Mouse (Mus musculus): ENCODE results near the gene Arhgap33.
A peak's percentile ranks its signal among the peaks of the same experiment; 100 is the strongest.
"Not testable (repeated sequence)": the region's sequence is repeated elsewhere in the genome, so short reads cannot be mapped to it uniquely, and the experiment has no call there.

Arhgap33 gene

DNA sequence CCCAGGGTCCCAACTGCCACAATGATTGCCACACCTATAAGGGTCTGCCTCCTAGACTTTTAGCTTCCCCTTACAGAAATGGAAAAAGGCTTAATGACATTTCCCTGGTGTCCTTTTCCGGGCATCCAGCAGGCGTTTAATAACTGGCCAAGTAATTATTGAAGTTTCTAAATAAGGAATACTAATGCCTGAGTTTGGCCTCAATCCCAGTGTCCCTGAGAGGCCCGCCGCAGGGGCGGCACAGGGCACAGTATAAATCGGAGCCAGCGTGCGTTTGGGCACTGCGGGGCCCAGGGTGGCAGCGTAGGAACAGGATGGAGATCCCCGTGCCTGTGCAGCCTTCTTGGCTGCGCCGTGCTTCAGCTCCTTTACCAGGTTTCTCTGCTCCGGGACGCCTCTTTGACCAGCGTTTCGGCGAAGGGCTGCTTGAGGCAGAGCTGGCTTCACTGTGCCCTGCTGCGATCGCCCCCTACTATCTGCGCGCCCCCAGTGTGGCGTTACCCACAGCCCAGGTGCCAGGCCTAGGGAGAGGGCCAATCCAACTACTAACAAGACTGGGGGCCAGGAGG, 18.2 kb upstream of the Arhgap33 start:
- no peak for DNase-seq (ENCODE audit: low spot score)

DNA sequence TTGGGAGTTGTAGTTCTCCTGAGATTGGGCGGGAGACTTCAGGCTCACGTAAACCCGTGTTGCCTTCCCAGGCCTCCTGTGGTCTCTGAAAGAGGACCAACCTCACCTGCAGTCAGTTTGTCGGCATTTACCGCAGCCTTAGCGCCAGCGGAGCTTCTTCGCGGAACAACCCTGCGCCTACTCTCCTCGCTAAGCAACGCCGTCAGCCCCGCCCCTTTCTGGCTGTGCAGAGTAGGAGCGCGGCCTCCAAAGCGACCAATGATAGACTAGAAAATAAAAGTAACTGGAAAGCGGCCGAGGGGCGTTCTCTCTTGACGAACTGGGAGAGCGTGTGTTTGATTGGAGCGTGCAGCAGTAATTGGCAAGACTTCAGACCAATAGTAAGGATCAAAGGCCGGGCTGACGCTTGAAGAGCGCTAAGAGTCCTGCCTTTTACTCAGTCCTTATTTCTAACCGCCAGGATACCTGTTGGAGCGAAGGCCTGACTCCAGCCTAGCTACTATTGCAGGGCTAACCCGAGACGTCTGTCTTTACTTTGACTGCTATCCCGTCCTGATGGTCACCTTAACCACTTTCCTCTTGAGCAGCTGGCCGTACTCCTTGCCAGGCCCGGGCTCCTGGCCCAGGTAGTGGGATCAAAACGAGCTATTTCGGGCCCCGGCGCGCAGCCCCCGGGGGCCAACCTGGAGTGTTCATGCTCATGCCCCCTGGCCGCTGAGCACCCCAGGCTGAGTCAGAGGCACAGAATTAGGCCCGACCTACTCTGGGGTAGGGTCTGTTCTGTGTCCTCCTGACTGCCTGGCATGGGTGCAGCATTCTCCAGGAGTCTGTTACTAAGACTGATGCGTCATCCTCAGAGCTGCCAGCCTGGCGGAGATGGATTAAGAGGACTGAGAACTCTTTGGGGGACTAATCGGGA, 17.5 kb upstream of the Arhgap33 start, which contains the start of the genes Hspb6 and Proser3:
Gene Hspb6 (plus strand): TSS at position 77 of the 919 bp plus-strand sequence.
Gene Proser3 (minus strand): TSS at position 198 of the 919 bp plus-strand sequence.
- DNase-seq (ENCODE audit: low spot score): peak; percentile 99

DNA sequence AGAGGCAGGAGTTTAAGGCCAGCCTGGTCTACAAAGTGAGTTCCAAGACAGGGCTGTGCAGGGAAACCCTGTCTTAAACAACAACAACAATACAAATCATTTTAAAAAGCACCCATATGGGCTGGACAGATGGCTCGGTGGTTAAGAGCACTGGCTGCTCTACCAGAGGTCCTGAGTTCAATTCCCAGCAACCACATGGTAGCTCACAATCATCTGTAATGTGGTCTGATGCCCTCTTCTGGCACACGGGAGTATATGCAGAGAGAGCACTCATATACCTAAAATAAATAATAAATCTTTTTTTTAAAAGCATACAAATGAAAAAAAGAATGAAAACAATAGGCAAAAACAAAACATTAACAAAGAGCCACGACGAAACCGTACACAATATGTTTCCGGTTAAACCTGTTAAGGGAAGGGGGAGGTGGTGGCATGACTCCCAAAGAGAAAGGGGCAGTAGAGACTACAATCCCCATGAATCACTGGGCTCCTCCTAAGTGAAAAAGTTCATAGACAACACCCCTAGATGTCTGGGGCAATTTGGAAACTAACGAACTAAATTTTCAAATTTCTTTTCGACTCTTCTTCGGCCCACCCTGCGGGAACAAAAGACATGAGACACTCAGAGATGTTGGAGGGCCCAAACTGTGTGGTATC, 16.7 kb upstream of the Arhgap33 start:
- no peak for DNase-seq (ENCODE audit: low spot score)

DNA sequence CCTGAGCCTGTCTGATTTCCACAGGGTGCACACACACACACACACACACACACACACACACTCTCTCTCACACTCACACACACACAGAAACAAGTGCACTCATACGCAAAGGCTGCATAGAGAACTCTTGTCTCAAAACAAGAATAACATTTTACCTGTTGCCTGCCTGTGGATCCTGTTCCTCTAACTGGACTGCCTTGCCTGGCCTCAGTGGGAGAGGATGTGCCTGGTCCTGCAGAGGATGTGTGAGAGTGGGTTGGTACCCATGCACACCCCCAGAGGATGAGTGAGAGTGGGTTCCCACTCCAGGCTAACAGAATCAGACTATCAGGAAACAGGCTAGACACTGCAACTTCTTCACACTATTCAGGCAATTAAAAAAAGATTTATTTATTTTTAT, 15.7 kb upstream of the Arhgap33 start:
- DNase-seq (ENCODE audit: low spot score): no peak

DNA sequence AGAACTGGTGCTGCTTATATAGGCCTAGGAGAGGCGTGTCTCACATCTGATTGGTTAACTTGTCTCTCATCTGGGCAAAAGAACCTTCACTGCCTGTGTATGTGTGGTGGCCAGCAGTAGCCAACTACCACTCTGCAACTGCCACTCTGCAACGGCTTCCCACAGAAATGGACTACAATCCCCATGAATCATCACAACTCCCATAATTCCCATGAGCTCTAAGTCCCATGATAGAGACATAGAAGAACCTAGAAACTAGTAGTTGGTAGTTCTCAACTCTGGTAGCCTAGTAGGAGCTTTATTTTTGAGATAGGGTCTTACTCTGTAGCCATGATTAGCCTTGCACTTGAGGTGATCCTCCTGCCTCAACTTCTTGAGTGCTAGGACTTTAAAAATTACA, 15.0 kb upstream of the Arhgap33 start:
- no peak for DNase-seq (ENCODE audit: low spot score)

DNA sequence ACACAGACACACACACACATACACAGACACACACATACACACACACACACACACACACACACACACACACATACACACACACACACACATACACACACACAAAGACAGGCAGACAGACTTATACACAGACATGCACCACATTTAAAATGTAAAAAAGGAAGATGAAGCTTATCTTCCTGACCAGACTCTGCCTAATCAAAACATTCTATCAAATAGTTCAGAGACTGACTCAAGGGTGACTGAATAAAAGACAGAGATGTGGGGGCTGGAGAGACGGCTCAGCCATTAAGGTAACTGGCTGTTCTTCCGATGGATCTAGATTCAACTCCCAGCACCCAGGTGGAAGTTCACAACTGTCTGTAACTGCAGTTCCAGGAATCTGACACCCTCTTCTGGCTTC, 9.5 kb upstream of the Arhgap33 start:
- no peak for DNase-seq (ENCODE audit: low spot score)

DNA sequence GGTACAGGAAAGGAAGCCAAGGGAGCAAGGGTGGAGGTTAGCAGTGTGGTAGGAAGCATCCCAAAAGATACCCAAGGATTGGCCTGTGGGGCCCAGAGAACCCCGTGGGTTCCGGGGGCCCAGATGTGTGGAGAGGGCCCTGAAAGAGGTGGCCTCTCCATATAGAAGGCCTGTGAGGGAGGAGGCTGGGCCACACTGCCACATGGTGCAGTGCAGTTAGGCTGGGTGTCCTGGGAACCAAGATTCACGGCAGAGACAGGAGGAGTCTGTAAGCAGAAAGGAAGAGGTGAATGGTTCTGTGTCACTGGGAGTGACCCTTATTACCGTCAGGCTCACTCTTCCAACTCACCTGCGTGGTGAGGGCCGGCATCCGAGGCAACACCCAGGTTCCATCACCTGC, 5.7 kb upstream of the Arhgap33 start:
- no peak for DNase-seq (ENCODE audit: low spot score)

DNA sequence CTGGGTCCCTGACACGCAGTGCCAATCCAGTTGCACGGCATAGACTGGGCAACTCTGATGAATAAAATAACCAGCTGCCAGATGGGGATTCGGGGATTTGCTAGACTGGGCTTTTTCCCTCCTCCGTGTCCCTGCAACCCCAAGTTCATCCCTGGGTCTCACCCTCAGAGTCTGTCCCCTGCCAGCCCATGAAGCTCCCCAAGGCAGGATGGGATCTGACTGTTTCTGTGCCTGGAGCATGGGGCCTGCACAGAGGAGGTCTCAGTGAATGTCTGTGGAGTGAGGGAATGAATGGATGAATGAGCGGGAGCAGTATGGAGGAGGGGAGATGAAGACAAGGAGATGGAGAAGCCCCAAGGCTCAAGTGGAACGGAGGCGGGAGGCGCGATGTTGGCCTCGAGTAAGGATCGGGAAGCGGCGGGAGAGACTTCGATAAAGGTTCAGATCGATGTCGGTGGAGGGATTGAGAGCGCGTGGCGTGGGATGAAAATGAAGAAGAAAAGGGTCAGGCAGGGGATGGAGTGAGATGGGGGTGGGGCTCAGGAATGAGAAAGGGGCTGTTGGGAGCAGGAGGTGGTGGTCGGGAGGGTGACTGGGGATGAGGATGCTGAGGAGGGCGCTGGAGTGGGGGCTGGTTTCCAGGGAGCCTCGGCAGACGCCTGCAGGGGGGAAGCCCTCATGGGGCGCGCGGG, 773 bp downstream of the Arhgap33 start:
- DNase-seq (ENCODE audit: low spot score): no peak

DNA sequence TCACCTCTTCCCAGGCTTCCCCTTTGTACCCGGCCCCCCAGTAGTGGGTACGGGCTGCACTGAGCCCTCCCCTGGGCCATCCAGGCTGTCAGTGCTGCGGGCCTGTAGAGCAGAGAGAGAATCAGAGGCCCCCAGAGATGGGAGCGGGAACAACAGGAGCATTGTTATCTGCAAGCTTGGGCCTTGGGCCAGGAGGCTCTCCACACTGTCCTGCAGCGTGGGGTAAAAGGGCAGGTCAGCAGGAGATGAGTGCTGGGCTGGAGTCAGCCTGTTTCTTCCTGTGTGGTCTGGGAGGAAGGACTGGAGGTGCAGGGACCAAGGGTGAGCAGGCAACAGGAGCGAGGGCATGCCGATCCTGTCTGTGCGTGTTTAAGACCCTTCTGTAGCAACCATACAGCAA, 1.9 kb downstream of the Arhgap33 start:
- no peak for DNase-seq (ENCODE audit: low spot score)

DNA sequence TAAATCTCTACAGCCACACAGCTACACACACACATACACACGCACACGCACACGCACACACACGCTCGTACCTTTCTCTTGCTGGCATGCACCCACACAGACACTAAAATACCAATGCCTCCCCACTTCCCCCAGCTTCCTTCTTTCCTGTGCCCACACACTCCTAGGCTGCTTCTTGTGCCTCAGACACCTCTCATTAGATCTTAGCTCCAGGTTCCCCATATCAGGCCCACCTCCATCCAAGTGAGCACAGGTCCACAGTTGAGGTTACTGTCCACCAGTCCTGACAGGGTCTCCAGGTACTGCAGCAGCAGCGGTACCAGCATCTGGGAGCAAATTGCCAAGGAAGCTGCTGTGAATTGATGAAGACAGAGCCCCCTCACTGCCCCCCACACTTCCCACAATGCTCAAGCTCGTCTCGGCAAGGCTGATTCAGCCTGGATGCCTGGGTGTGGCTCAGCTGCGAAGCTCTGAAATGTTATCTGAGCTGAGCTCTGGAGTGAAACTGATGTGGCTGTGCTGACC, 3.5 kb downstream of the Arhgap33 start:
- DNase-seq (ENCODE audit: low spot score): no peak

DNA sequence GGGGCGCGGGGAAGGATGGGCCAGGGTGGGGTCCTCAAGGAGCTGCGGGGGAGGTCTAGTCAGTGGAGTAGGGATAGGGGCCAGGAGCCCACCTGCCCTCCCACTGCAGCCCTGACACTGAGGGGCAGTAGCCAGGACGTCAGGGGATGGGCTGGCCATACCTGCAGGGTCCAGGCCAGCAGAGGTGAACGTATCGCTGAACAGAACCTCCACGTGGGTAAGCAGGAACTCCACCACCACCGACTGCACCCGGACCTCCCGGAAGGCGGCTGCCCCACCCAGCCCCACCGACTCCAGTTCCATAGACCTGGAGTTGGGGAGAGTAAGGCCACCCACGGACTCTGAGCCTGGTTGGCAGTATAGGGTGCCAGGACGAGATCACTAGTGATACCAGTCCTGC, 7.9 kb downstream of the Arhgap33 start:
- no peak for DNase-seq (ENCODE audit: low spot score)

DNA sequence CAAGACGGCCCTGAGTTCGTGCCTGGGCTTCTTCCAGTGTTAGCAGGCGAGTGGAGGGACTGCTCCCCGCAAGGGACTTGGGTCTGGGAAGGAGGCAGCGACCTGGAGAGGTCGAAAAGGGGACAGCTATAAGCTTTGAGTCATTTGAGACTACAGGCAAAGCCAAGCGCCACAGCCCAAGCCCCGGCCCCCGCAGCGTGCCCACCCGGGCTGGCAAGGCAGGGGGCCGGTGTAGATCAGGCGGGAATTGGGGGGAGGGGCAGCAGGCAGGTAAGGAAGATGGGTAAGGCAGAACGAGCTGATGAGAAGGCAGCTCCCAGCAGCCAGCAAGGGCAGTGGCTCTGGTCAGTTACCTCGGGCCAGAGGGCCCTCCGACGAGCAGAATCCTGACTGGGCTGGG, 8.5 kb downstream of the Arhgap33 start:
- DNase-seq (ENCODE audit: low spot score): no peak

DNA sequence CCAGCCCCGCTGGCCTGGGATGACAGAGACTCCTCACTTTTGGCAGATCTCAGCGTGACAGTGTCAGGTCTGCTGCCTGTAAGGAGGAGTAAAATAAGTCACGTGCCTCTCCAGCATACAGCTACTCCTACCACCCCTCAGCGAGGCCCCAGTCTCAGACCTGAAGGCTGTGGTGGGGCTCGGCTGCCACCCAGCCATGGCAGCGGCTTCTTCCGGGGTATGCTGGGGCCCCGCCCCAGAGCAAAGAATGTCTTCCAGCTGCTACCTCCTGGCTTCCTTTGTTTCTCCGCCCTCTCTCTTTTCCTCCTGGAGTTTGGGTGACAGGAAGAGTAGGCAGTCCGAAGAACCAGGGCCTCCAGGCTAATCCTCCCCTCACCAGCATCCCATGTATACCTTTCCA, 8.9 kb downstream of the Arhgap33 start:
- no peak for DNase-seq (ENCODE audit: low spot score)

DNA sequence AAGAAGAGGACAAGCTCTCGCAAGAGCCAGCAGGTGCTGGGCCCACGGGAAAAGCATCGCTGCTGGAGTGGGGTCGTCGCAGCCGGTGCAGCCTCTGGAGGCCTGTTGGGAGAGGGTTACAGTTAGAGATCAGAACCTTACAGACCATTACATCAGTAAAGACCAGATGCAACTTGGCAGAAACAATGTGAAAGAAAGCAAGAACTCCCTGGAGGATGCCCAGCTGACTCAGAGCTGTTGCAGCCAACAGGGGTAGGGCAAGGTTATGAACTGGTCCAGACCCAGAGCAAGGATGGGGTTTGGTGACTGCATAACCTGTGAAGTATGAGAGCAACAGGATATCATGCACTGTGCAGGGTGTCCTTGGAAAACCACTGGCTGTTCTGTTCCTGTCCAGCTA, 10.4 kb downstream of the Arhgap33 start:
- no peak for DNase-seq (ENCODE audit: low spot score)

DNA sequence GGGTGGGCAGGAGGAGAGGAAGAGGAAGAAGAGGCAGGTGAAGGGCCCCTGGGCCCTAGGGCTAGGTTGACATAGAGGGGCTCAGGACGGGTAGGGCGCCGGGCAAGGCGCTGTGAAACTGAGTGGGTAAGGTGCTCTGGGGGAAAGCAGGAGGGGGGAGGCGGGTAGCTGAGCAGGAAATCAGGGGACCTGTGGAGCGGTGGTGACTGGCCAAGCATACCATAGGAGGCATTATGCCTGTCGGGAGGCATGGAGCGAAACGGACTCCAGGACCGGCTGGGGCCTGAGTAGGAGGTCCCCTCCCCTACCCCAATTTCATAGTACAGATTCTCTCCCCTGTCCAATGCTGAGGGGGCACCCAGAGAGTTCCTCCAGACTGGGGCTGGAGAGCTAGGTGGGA, 12.0 kb downstream of the Arhgap33 start:
- DNase-seq (ENCODE audit: low spot score): no peak

DNA sequence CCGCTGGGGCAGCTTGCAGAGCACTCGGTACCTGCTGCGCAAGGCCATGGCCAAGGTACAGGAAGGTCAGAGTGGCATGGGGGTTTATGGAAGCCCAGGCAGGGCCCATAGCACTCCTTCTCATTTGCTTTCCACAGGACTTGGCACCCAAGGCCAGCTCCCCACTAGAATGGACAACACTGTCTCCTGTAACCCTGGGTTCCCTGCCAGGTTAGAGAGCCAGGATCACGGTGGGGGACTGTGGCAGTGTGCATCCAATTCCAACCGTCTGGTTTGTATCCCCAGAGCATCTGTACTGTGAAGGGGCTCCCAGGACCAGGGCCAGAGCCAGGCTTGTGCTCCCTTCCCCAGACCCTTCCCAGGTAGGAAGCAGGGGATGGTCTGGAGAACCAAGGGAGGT, 14.0 kb downstream of the Arhgap33 start:
- no peak for DNase-seq (ENCODE audit: low spot score)

DNA sequence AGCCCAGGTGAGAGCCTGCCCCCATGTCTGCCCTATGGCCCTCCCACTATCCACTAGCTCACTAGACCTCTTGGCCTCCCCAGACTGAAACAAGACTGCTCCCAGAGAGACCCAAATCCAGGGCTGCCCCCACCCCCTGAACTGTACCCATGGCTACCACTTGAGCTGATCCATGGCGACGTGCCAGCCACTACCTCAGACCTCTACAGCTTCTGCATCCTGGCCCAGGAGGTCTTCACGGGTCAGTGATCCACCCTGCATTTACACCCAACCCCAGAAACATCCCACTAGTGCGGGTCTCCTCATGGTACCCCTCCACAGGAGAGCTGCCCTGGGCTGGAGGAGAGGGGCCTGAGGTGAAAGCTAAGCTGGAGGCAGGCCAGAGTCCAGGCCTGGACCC, 14.5 kb downstream of the Arhgap33 start:
- DNase-seq (ENCODE audit: low spot score): no peak

DNA sequence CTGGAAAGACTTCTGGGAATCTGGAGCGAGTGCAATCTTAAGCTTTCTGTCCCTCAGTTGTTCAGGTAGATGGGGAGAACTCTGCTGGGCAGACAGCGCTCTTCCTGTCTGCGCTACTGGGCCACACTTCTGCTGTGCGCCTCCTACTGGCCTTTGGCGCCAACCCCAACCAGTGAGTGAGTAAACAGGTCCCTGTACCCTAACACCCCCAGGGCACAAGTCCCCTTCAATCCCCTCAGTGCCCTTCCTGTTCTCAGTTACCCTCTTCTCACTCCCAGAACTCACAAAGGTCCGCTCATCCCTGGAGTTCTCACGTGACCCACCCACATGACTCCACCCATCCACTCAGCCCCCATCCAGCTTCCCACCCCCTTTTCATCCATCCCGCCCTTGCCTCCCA, 16.5 kb downstream of the Arhgap33 start:
- DNase-seq (ENCODE audit: low spot score): no peak

DNA sequence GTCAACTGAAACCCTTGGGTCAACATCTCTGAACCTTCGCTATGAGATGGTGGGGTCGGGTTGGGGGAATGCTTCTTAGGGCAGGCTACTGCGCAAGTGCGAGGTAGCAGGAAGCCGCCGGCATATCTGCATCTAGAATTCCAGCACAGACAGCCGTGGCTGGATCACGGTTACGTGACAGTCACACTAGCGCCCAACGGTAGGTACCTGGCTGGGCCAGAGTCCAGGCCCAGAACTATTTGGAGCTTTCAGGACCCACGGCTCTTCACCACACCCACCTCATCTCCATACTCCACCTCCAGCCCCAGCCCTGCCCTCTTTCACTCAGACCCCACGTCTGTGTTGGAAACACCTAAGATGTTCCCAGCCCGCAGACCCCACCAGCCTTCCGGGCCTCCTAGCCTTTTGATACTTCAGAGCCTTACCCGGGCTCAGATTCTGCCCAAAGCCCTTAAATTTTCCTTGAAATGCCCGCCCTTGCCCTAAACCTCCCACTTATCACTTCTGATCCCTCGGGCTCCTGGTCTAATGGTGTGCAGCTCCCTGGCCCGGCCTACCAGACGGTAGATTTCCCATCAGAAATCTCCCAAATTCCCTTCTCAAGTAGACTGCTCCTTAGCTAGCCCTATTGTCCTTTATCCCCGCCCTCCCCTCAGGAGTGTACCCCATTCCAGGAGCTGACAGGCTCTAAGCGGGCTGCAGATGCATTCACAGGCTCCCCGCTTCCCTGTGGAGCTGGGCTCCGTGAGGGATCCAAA, 19.7 kb downstream of the Arhgap33 start:
- no peak for DNase-seq (ENCODE audit: low spot score)

DNA sequence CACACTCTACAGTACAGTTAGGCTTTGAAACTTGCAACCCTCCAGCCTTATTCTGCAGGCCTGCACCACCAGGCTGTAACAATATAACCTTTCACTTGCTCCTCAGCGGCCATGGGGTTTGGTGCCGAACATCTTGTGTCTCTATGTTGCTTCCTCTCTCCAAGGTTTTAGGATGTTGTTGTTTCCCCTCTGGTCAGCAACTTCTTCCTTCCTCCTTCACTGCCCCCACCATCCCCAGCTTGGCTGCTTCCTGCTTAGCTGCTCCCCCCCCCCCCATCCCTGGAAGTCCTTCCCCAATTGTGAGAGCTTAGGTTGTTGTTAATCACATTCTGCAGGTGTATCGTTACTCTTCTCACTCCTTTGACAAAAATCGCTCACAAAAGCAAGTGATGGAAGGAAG, 26.8 kb downstream of the Arhgap33 start:
- DNase-seq (ENCODE audit: low spot score): no peak

DNA sequence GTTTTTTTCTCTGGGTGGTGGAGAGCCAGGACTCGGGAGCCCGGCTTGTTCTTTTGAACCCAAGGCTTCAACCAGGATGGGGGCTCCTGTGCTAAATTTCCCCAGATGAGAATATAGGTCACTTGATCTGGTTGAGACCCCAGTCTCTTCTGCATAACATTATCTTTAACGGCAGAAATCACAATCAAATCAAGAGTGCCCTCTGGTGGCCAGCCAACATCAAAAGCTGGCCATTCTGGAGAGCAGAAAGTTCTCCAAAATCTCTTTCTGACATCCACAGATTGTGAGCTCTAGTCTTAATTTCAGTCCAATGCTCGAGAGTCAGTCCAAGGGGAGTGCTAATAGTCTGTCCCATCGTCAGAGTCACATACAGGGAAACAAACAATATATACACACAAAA, 33.7 kb downstream of the Arhgap33 start:
- DNase-seq (ENCODE audit: low spot score): not testable (repeated sequence)
